Mouse (Mus musculus) myocyte (in vitro differentiated cells): ENCODE data around the gene Ccdc146.

ENCODE experiments used
- CEBPB ChIP-seq: IDR thresholded peaks from 2 replicates; pipeline ENCODE4 v1.6.1; 2011; ENCODE audit warnings: mild to moderate bottlenecking, moderate library complexity; ENCODE audit not compliant: poor library complexity, insufficient read depth, severe bottlenecking
- E2F4 ChIP-seq: IDR thresholded peaks from one replicate; pipeline ENCODE4 v1.6.1; 2011; ENCODE audit warnings: mild to moderate bottlenecking, control low read depth, moderate library complexity; ENCODE audit not compliant: insufficient read depth
- MAX ChIP-seq: IDR thresholded peaks from one replicate; pipeline ENCODE4 v1.6.1; 2011; ENCODE audit warnings: low read depth, mild to moderate bottlenecking, control low read depth
- MYOD1 ChIP-seq, 3 experiments: IDR thresholded peaks; one replicate each; pipeline ENCODE4 v1.6.1; 2011; ENCODE audit warnings: control low read depth in 2 of 3, low read depth in 2 of 3, mild to moderate bottlenecking in 2 of 3, moderate library complexity in 1 of 3; ENCODE audit not compliant: insufficient read length in 2 of 3, control insufficient read depth in 1 of 3
- MYOG ChIP-seq, 3 experiments: IDR thresholded peaks; one replicate each; pipeline ENCODE4 v1.6.1; 2011; ENCODE audit warnings: control low read depth in 2 of 3, low read depth in 2 of 3, mild to moderate bottlenecking in 2 of 3; ENCODE audit not compliant: insufficient read length in 2 of 3, control insufficient read depth in 1 of 3, insufficient read depth in 1 of 3
- POLR2A ChIP-seq: IDR thresholded peaks from one replicate; pipeline ENCODE4 v1.6.1; 2011; ENCODE audit warnings: low read depth, mild to moderate bottlenecking, control low read depth, moderate library complexity; ENCODE audit not compliant: insufficient read length
- POLR2AphosphoS2 ChIP-seq: IDR thresholded peaks from one replicate; pipeline ENCODE4 v1.6.1; 2011; ENCODE audit warnings: low read depth, control low read depth; ENCODE audit not compliant: insufficient read length
- SRF ChIP-seq: IDR thresholded peaks from one replicate; pipeline ENCODE4 v1.6.1; 2011; ENCODE audit warnings: low read depth; ENCODE audit not compliant: control insufficient read depth, insufficient read length
- TCF12 ChIP-seq: IDR thresholded peaks from one replicate; pipeline ENCODE4 v1.6.1; 2011; ENCODE audit warnings: mild to moderate bottlenecking, control low read depth; ENCODE audit not compliant: poor library complexity, insufficient read depth, severe bottlenecking
- TCF3 ChIP-seq: IDR thresholded peaks from one replicate; pipeline ENCODE4 v1.6.1; 2011; ENCODE audit warnings: low read depth, control low read depth; ENCODE audit not compliant: insufficient read length
- USF1 ChIP-seq: IDR thresholded peaks from one replicate; pipeline ENCODE4 v1.6.1; 2011; ENCODE audit warnings: low read depth, mild to moderate bottlenecking, control low read depth, moderate library complexity

DNA sequence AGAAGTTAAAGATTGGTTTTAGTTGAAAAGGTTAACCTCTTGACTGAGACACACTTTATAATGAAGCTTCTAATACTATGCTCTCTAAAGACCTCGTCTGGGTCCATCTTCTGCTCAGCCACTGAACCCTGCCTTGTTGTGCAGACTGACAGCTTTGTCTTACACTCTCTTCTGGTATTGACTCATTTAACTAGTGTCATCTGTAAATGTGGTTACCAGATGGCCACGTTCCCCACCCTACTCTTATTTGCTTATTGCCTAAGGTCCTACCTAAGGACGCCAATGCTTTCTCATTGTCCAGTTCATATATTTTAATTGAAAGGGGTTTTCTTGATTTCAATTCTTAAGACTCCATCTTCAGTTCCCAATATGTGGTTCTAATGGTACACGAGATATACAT lies 35.6 kb downstream of the Ccdc146 start:
- no peak for TF ChIP-seq POLR2AphosphoS2
- TF ChIP-seq POLR2A = no peak
- no peak for TF ChIP-seq MYOD1 (IDR thresholded peaks at IDR 0.05; ENCODE audit: control insufficient read depth in 1 of 3, insufficient read length in 2 of 3, low read depth in 2 of 3)
- TF ChIP-seq MAX = no peak
- no peak for TF ChIP-seq TCF12
- no peak for TF ChIP-seq USF1
- TF ChIP-seq E2F4 = no peak
- TF ChIP-seq SRF = no peak
- TF ChIP-seq MYOG (IDR thresholded peaks at IDR 0.05; ENCODE audit: control insufficient read depth in 1 of 3, insufficient read depth in 1 of 3, insufficient read length in 2 of 3, low read depth in 2 of 3) = no peak
- TF ChIP-seq TCF3 = no peak
- TF ChIP-seq CEBPB = no peak
